Mouse (Mus musculus): ENCODE results near the gene Tmem18. TPM values are rescaled to one million over a fixed set of nuclear protein-coding genes. Genes with fewer than 3 reads are reported as not detected.
A peak's percentile ranks its signal among the peaks of the same experiment; 100 is the strongest.

The Tmem18 gene
- polyA plus RNA-seq, 1 experiment from 2014 or later, result 30.2 TPM

GRCm38 (mm10) chr12:30599474-30599873 is 15.2 kb downstream of the Tmem18 start:
- no peaks in the 10 kb centered on the region for H3K9me3 ChIP-seq
- no peak overlapping the region for H3K4me3 ChIP-seq
- H3K9ac ChIP-seq (replicated peaks), result no peak overlapping the region
- no peaks in the 10 kb centered on the region for H3K4me1 ChIP-seq
- 82% methylated on average over 2 of the region's 2 CpGs for WGBS
- H3K4me2 ChIP-seq (replicated peaks), result no peak overlapping the region
- no peaks in the 10 kb centered on the region for H3K27me3 ChIP-seq
- no peak overlapping the region for H3K27ac ChIP-seq (replicated peaks)
- no peaks in the 10 kb centered on the region for H3K36me3 ChIP-seq
- ATAC-seq (ENCODE audit: low FRiP score, low read depth), result no peak

GRCm38 (mm10) chr12:30599997-30600396 is 15.8 kb downstream of the Tmem18 start:
- ATAC-seq (ENCODE audit: low FRiP score, low read depth), result no peak
- Histone ChIP-seq H3K27ac (replicated peaks) (no peak overlapping the region), H3K4me1 (no peaks in the 10 kb centered on the region), H3K9me3 (no peaks in the 10 kb centered on the region), H3K9ac (replicated peaks) (no peak overlapping the region), H3K27me3 (no peaks in the 10 kb centered on the region), H3K4me2 (replicated peaks) (no peak overlapping the region), H3K36me3 (no peaks in the 10 kb centered on the region), H3K4me3 (no peak overlapping the region)
- WGBS, result 89% methylated on average over 2 of the region's 2 CpGs

- no peak for ATAC-seq (ENCODE audit: low FRiP score, low read depth)
- no peak overlapping the region for H3K27ac ChIP-seq (replicated peaks)
- 79% methylated on average over 9 of the region's 9 CpGs for WGBS
These were observed 19.8 kb downstream of the Tmem18 start for GRCm38 (mm10) chr12:30604012-30604411.

GRCm38 (mm10) chr12:30604876-30605275 is 20.6 kb downstream of the Tmem18 start:
- H3K27ac ChIP-seq (replicated peaks), result no peak overlapping the region
- no peak overlapping the region for H3K4me2 ChIP-seq (replicated peaks)
- H3K27me3 ChIP-seq, result no peaks in the 10 kb centered on the region
- no peaks in the 10 kb centered on the region for H3K4me1 ChIP-seq
- no peak for ATAC-seq (ENCODE audit: low FRiP score, low read depth)
- no peaks in the 10 kb centered on the region for H3K36me3 ChIP-seq
- no peaks in the 10 kb centered on the region for H3K9me3 ChIP-seq
- H3K4me3 ChIP-seq, result no peak overlapping the region
- no peak overlapping the region for H3K9ac ChIP-seq (replicated peaks)
- WGBS, result 81% methylated on average over 6 of the region's 6 CpGs

More at GRCm38 (mm10) chr12:30604012-30604411, 19.8 kb downstream of the Tmem18 start:
- no peaks in the 10 kb centered on the region for H3K36me3 ChIP-seq
- H3K4me3 ChIP-seq, result no peak overlapping the region
- H3K4me1 ChIP-seq, result no peaks in the 10 kb centered on the region
- H3K27me3 ChIP-seq, result no peaks in the 10 kb centered on the region
- H3K4me2 ChIP-seq (replicated peaks), result no peak overlapping the region
- H3K9ac ChIP-seq (replicated peaks), result no peak overlapping the region
- H3K9me3 ChIP-seq, result no peaks in the 10 kb centered on the region

GRCm38 (mm10) chr12:30605941-30606340 is 21.7 kb downstream of the Tmem18 start:
- H3K9me3 ChIP-seq, result no peaks in the 10 kb centered on the region
- WGBS, result 93% methylated on average over 6 of the region's 6 CpGs
- H3K4me2 ChIP-seq (replicated peaks), result no peak overlapping the region
- no peak overlapping the region for H3K4me3 ChIP-seq
- no peaks in the 10 kb centered on the region for H3K27me3 ChIP-seq
- H3K27ac ChIP-seq (replicated peaks), result no peak overlapping the region
- no peak for ATAC-seq (ENCODE audit: low FRiP score, low read depth)
- no peaks in the 10 kb centered on the region for H3K36me3 ChIP-seq
- H3K9ac ChIP-seq (replicated peaks), result no peak overlapping the region
- H3K4me1 ChIP-seq, result no peaks in the 10 kb centered on the region

- H3K4me1 ChIP-seq, result no peaks in the 10 kb centered on the region
- no peak overlapping the region for H3K9ac ChIP-seq (replicated peaks)
- no peak overlapping the region for H3K4me2 ChIP-seq (replicated peaks)
- no peak overlapping the region for H3K27ac ChIP-seq (replicated peaks)
- WGBS, result 82% methylated on average over 8 of the region's 8 CpGs
- H3K36me3 ChIP-seq, result no peaks in the 10 kb centered on the region
- H3K9me3 ChIP-seq, result no peaks in the 10 kb centered on the region
- ATAC-seq (ENCODE audit: low FRiP score, low read depth), result no peak
- H3K27me3 ChIP-seq, result no peaks in the 10 kb centered on the region
- H3K4me3 ChIP-seq, result no peak overlapping the region
These were observed 22.5 kb downstream of the Tmem18 start for GRCm38 (mm10) chr12:30606743-30607142.

GRCm38 (mm10) chr12:30618425-30618824 is 34.2 kb downstream of the Tmem18 start:
- Histone ChIP-seq H3K4me1 (no peaks in the 10 kb centered on the region), H3K27ac (replicated peaks) (no peak overlapping the region), H3K4me2 (replicated peaks) (no peak overlapping the region), H3K9me3 (no peaks in the 10 kb centered on the region), H3K27me3 (no peaks in the 10 kb centered on the region), H3K36me3 (no peaks in the 10 kb centered on the region), H3K4me3 (no peak overlapping the region), H3K9ac (replicated peaks) (no peak overlapping the region)
- WGBS, result 73% methylated on average over 8 of the region's 8 CpGs
- no peak for ATAC-seq (ENCODE audit: low FRiP score, low read depth)

- H3K27me3 ChIP-seq, result no peaks in the 10 kb centered on the region
- no peak overlapping the region for H3K4me3 ChIP-seq
- no peak overlapping the region for H3K27ac ChIP-seq (replicated peaks)
- H3K36me3 ChIP-seq, result no peaks in the 10 kb centered on the region
- H3K9me3 ChIP-seq, result no peaks in the 10 kb centered on the region
- no peak overlapping the region for H3K9ac ChIP-seq (replicated peaks)
- no peak for ATAC-seq (ENCODE audit: low FRiP score, low read depth)
- no peaks in the 10 kb centered on the region for H3K4me1 ChIP-seq
- 78% methylated on average over 5 of the region's 5 CpGs for WGBS
- H3K4me2 ChIP-seq (replicated peaks), result no peak overlapping the region
These were observed 44.2 kb downstream of the Tmem18 start for GRCm38 (mm10) chr12:30628466-30628865.

- Histone ChIP-seq H3K4me2 (replicated peaks) (no peak overlapping the region), H3K36me3 (no peaks in the 10 kb centered on the region), H3K4me1 (peaks cover 5% of the 10 kb centered on the region; the same call in 1 of the 2 replicates), H3K9me3 (no peaks in the 10 kb centered on the region), H3K27me3 (no peaks in the 10 kb centered on the region), H3K4me3 (no peak overlapping the region), H3K27ac (replicated peaks) (no peak overlapping the region), H3K9ac (replicated peaks) (no peak overlapping the region)
- peak; percentile 78; the same call in 1 of the 2 replicates for ATAC-seq (ENCODE audit: low FRiP score, low read depth)
These were observed 50.3 kb downstream of the Tmem18 start for GRCm38 (mm10) chr12:30634534-30634933.

Small RNA genes within 50 kb of the gene (microRNA-seq; reads per million reads assigned to microRNA genes)
- gene Gm25243, result not detected

Other genes starting within 250 kb of the Tmem18 start
- gene Sntg2, start 211.1 kb upstream of the Tmem18 start, polyA plus RNA-seq (2016; fragmentation: Nextera tagmentation; extraction: Ambion mirVana), result 1.7 and 1.8 TPM in 2 replicates